Mouse (Mus musculus): ENCODE measurements around the gene Tsen15. TPM values are rescaled to one million over a fixed set of nuclear protein-coding genes. Genes with fewer than 3 reads are reported as not detected.
A peak's percentile ranks its signal among the peaks of the same experiment; 100 is the strongest.
"Not testable (repeated sequence)": the region's sequence is repeated elsewhere in the genome, so short reads cannot be mapped to it uniquely, and the experiment has no call there.

The Tsen15 gene
- total RNA-seq, 2 experiments from 2014 or later: 25.2 to 27.4 TPM

DNA sequence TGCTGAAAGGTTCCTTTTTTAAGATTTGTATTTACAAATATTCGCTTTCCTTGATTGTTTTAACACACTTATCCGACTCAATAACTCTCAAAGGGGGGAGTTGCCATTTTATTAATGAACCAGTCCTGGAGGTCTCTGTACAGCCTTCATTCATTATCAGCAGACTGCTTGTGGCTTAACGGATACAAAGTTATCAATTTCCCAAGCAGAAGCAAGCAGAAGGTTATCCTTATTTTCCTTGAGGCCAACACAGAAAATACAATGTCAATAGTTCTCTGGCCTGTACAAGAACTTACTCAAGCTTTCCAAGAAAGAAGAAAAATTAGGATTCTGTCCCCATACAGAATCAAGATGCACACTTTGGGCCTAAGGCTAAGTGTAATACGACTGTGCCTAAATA is 795 bp downstream of the Tsen15 start:
- DNase-seq: not testable (repeated sequence)

DNA sequence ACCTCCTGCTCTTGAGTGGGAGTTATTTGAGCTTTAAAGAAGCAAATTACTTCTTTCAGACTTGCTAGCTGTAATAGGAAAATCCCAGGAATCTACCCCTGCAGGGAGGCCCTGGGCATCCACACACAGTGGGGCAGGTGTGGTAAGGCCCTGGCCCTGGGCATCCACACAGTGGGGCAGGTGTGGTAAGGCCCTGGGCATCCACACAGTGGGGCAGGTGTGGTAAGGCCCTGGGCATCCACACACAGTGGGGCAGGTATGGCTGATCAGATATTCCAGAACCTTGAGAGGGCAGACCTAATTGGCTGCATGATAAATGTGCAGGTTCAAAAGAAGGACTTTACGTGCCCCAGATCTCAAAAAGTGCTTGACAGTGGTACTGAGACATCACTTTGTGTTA is 1.9 kb downstream of the Tsen15 start:
- no peak for DNase-seq

DNA sequence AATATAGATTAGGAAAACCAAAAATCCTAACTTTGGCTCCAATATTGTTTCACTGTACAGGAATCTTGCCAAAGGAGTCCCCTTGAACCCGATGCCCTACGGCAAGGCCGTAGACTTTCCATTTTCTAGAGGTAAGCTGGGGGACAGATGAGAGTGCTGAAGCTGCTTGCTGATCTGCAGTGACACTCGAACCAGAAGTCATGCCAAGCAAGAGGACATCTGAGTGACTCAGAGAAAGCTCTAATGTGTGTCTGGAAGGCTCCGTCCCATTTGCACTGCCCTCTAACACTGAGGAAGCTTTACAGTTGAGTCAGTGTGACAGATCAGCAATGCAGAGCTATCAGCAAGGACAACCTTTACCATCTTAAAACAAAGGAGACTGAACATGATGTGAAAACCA is 8.2 kb downstream of the Tsen15 start:
- peak; percentile 34 for DNase-seq

DNA sequence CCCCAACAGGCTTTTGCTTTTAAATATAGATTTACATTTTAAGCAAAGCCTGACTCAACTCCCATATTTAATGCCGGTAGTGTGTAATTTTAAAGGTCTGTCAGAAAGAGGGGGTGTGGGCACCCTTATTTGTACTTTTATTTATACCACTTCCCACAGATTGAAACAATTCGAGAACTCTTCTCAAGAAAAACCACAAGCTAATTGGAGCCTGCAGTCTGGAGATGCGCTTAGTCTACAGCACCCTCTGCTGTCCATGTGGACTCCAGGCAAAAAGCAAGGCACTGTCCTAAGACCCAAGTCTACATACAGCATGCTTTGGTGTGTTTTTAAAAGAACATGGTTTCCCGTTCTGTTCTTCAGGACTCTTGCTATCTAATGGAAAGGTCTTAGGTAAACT is 17.3 kb downstream of the Tsen15 start:
- peak; percentile 36 to 71 for DNase-seq

DNA sequence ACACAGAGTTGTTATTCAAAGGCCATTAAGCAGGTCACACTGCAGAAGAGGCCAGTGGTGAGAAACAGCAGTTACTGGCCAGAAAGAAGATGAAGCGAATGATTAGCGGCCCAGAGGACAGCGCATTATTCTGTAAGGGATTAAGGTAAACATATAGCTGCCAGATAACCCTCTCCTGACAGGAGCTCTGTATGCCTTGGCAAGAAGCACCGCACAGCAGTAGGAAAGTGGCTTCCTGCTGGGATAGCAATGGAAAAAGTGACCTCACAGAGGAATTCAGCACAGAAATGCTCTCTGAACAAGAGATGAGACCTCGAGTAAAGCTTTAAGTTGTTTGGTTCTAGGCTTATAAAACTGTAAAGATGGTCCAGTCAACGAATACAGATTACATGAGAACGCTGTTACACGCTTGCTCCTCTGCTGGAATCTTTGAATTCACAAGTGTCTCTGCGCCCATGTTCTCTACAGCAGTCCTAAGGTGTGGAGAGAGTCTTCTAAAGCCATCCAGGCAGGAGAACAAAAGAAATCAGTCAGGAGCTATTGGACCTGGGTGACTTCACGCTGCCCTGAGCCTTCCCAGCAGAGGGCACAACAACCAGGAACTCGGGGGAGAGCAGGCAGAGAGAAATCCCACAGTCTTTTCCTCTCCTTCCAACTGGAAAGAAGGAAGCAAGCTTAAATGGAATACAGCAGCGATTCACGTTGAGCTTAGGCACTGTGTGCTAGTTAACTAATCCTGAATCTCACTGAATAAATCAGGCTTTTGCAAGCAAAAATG is 18.0 kb downstream of the Tsen15 start:
- no peak for DNase-seq

DNA sequence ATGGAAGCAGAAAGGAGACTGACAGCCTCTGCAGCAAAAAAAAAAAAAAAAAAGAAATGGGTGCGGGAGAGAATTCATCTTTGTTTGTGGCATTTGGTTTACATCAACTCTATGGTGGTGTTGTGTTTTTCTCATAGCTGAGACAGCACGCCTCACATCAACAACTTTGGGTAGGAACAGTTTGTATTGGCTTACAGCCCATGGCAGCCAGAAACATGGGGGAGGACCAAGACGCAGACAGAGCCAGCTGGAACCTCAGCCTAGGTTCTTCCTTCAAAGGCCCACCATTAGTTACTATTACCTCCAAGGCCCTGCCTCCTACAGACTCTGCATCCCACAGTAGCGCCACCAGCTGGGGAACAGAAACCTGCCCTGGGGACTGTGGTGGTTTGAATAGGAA is 29.8 kb downstream of the Tsen15 start:
- no peak for DNase-seq

DNA sequence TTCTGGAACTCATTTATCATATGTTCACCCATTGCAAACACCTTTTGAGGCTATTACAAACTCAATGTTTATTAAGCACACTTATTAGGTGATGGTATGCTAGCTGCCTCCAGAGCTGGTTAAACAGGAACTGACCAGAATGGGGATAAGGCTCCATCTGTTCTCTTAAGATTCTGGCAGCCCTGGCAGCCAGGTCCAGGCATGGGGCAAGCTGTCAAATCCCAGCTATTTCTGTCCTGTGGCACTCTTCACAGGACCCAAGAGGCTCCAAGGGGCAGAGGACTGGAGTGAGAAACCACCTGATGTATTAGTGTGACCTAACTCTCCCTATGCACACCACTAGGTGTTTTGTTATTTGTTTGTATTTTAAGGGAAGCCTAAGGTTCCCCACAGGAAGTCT is 38.5 kb downstream of the Tsen15 start:
- DNase-seq: no peak

DNA sequence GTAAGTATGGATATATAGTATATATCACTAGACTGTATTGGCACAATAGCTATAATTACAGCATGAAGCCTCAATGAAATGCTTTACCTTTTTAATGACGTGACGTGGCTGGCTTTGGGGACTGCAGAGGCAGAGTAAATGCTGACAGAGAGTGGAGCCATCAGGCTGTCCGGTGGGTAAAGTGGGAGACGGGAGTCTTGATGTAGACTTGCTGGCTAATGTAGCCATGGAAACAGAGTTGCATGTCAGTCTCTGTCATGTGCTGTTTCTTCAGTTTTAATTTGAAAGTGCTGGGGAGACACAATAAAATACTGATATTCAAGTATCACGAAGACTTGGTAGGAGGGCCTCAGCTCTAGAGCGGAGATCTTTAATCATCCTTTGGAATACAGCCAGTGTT is 62.5 kb downstream of the Tsen15 start:
- no peak for DNase-seq

Other genes starting within 250 kb of the Tsen15 start
- 1 to 10 TPM; 2.9 to 3.5 TPM for gene Colgalt2, start 13.1 kb upstream of the Tsen15 start, total RNA-seq (2021)